Mouse (Mus musculus) embryo, embryonic 10.5 days (tissue): ENCODE measurements around the gene Slc16a11.
"Not testable (repeated sequence)": the region's sequence is repeated elsewhere in the genome, so short reads cannot be mapped to it uniquely, and the experiment has no call there.

Experiments
- DNase-seq: peaks from one replicate; pipeline ENCODE4 v3.0.0-alpha.2; 2015; ENCODE audit warnings: low spot score

Slc16a11 gene

GRCm38 (mm10) chr11:70212423-70212822 lies at the start of gene Slc16a11:
Gene Slc16a11, plus strand, starts transcription at chr11:70212752.
- no peak for DNase-seq

DNA sequence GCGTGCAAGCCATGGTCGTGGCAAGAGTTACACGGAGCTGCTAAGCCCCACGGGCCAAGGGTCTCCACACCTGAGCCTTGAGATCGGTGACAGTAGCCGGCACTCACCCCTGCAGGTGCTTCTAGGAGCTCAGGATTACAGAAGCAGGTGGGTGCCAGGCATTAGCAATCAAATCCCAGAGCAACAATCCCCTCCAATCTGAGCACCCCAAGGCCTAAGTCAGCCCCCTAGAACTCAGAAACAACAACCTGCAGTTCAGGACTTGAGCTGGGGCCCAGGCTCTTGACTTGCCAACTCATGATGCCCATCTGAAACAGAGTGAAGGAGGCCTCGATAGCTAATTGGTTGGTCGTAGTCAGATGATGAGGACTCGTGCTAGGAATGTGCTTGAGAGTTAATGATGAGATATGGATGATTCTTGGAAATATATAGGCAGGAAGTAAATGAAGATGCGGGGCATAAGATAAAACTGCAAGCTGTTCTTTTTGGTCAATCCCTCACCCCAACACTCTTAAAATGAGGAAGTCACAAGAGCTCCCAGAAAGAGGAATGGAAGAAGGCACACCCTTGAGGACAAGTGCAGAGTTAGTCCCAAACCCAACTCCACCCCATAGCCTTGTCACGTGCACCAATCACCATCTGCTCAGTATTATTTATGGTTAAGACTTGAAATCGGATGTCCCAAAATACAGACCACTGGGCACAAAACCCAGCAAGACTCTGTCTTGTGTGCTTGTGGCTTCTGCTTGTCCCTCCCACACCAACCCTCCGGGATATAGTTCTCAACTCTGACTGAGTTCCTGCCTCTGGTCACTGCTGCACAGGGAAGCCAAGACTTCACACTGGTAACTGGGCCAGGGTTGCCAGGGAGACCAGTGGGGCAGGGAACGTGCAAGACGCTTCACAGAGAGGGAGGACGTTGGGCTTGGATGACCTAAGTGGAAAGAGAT lies 46.3 kb upstream of the Slc16a11 start:
- DNase-seq, result no peak

DNA sequence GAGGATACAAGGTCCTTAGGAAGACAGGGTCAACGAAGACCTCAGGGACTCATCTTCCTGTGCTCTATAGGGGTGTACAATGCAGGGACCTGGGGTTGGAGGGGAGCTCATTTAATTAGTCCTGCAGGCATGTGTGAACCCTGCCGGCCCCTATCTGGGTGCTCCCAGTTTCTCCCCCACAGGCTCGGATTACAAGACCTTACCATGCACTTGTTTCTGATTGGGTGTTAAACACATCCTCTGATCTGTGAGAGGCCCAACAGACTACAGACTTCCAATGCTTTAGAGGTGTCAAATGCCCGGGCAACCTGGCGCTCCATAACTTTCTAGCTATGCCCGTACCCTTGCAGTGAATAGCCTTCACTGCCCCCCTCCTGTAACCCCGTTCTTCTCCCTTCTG lies 44.4 kb upstream of the Slc16a11 start:
- DNase-seq, result no peak

GRCm38 (mm10) chr11:70169471-70169870 lies 43.1 kb upstream of the Slc16a11 start:
- not testable (repeated sequence) for DNase-seq

- DNase-seq, result no peak
Measured at GRCm38 (mm10) chr11:70170291-70170690, 42.3 kb upstream of the Slc16a11 start.

DNA sequence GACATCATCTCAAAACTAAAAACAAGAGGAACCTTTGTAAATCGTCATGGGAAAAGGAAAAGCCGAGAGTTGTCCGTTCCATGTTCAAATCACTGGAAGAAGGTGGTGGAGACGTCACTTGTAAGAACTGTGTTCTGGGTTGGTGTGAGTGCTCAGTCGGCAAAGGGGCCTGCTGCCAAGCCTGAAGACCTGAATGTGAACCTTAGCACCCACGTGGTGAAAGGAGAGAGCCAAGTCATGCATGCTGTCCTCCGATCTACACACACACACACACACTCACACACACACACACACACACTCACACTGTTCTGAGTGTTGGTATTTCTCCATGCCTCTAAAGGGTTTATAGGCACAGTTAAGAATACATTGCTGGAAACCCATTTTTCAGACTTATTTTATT lies 41.4 kb upstream of the Slc16a11 start:
- DNase-seq, result no peak

DNA sequence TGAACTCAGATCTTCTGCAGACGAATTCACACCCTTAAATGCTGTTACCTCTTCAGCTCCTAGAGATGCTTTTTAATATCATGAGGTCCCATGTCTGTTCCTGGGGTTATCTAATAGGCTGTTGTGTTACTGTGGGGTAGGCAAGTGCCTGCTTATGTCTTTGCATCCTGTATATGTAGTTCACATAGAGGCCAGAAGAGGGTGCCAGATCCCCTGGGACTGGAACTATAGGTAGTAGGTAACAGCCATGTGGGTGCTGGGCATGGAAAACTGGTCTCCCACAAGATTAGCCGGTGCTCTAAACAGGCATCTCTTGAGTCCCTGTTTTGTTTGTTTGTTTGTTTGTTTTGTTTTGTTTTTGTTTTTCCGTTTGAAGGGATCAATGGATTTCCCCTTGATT lies 40.7 kb upstream of the Slc16a11 start:
- peak; percentile 54 for DNase-seq

DNA sequence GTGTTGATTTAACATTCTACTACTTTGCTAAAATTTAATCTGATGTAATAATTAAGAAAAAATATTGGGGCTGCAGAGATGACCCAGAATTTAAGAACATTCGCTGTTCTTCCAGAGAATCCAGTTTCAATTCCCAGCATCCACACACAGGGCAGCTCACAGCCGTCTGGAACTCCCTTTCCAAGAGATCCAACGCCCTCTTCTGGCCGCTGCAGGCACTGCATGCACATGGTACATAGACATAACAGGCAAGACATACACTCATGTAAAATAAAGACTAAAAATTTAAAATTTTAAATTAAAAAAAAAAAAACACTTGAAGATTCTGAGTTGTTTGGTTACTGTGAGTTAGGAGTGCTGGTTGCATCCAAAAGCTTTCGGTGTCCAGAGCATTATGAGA lies 40.3 kb upstream of the Slc16a11 start:
- no peak for DNase-seq

- no peak for DNase-seq
Measured at GRCm38 (mm10) chr11:70174491-70174890, 38.1 kb upstream of the Slc16a11 start.

GRCm38 (mm10) chr11:70177647-70178046 lies 34.9 kb upstream of the Slc16a11 start:
- DNase-seq, result no peak

DNA sequence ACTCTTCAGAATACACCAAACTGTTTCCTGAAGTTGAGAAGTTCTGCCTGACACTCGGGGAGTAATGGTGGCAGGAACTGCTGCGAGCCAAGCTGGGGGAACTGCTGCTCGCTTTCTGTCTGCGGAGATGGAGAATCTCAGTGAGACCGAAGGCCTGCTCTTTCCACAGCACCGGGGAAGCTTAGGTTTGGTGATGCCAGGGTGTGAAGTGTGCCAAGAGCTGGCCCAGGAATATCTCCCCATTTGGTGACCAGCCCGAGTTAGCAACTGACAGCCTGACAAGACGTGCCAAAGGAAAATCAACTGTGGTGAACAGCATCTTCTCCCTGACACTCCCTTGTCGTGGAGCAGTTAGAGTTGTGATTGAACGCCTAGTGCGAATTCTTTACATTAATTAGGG lies 34.2 kb upstream of the Slc16a11 start:
- no peak for DNase-seq

GRCm38 (mm10) chr11:70178756-70179155 lies 33.8 kb upstream of the Slc16a11 start:
- DNase-seq, result no peak

DNA sequence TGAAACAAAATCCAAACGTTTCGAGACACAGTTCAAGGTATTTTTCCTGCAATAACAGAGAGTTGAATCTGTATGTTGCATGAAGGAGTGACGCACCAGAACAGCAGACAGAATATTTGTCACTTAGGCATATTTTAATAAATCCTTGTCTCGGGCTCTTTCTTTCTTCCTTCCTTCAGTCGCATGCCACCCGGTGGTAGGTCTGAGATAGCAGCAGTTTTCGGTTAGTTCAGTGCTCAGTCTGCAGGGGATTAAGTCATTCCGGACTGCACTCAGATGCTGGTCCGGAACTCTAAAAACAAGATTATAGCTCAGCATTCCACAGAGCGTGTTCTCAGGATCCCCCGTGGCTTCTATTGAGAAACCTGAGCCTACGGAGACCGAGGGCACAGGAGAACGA lies 33.2 kb upstream of the Slc16a11 start:
- DNase-seq, result peak; percentile 63

- no peak for DNase-seq
Measured at GRCm38 (mm10) chr11:70180496-70180895, 32.1 kb upstream of the Slc16a11 start.

DNA sequence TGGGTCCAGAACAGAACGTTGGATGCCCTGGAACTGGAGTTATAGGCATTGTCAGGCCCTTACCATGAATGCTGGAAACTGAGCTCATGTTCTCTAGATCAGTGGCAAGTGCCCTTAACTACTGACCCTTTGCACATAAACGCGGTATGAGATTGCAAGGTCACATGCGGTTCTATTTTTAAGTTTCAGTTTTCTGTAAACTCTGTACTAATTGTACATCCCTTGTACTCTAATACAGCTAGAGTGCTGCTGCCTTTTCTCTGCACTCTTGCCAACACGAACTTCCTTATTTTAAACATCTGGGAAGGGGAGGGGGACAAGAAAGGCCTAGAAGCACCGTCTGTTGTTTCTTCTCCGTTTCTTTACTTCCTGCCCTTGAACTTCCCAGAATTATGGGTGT lies 27.4 kb upstream of the Slc16a11 start:
- no peak for DNase-seq

- no peak for DNase-seq
Measured at GRCm38 (mm10) chr11:70189319-70190134, 23.0 kb upstream of the Slc16a11 start.

DNA sequence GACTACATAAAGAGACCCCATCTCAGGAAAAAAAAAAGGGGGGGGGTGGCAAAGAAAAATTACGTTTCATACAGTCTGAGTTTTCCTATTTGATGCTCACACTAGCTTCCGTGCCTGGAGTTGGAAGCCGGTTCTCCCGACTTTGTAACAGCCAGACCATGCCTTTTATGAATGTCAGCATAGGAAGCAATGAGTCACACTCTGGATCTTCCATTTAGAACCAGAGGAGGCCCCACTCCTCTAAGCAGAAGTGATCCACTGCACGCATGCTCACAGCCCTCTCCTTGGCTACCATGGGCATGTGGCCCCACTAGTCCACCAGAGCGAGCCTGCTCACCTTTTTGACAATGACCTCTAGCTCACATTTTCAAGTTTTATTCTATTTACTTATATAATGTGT lies 21.4 kb upstream of the Slc16a11 start:
- DNase-seq, result no peak

DNA sequence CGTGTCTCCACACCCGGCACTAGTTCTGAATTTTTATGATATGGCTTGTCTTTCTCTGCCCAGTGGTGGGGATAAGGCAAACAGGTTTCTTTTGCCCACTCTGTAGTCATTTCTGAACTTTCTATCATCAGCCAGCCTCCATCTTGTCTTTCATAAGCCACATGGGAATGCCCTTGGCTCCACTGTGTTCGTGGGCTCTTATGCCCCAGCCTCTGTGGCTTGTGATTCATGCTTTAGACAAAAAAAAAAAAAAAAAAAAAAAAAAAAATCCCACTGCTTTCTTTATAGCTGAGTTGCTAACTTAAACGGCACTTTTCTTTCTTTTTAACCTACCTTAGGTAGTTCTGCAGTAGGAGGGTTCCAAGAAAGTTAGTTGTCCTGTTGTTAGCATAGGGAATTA lies 20.4 kb upstream of the Slc16a11 start:
- DNase-seq, result no peak

GRCm38 (mm10) chr11:70193354-70194285 lies 18.9 kb upstream of the Slc16a11 start:
- peak; percentile 13 for DNase-seq

DNA sequence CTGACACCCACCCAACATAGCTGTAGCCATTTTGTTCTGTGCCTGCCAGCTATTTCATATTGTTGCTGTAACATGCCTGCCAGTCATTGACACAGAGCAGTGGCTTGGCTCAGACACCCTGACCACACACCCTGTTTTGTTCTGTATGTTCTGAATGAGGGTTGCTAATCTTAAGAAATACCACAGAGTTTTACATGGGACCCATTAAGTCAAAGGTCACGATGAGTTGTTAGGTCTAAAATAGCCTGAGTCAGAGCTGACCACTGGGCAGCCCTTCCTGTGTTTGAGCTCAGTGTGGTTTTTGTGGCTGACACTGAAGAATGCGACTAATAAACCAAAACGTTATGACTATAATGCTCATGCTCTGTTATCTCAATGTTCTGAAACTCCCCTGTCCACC lies 14.2 kb upstream of the Slc16a11 start:
- DNase-seq, result no peak

- no peak for DNase-seq
Measured at GRCm38 (mm10) chr11:70199107-70199506, 13.4 kb upstream of the Slc16a11 start.

GRCm38 (mm10) chr11:70200036-70200608 lies 12.4 kb upstream of the Slc16a11 start:
- no peak for DNase-seq
